Mouse (Mus musculus): ENCODE results near the gene Tcf7l1. TPM values are rescaled to one million over a fixed set of nuclear protein-coding genes. Genes with fewer than 3 reads are reported as not detected.

The Tcf7l1 gene
- total and polyA plus RNA-seq, 2 experiments from 2014 or later: 1.3 to 9.2 TPM

DNA sequence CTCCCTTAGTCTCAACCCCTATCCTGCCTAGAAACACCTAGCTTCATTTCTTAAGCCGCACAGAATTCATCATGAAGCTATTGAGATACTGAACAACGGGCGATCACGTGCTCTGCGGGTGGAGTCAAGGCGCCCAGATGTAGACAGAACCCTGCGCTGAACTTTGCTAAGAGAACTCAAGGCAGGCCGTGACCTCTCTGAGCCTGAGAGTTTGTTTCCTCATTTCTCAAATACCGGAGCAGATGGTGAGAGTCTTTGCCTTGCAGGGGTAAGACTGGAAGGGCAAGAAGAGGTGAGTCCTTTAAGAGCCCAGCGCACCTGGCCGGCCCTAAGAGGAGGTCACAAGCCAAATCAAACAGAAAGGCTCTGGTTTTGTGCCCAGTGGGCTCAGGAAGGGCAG, 52.2 kb downstream of the Tcf7l1 start:
- H3K36me3 ChIP-seq (replicated peaks; ENCODE audit: control insufficient read depth, insufficient read depth, low read length): no peaks in the 10 kb centered on the region
- no peak overlapping the region for H3K9ac ChIP-seq (replicated peaks; ENCODE audit: low read depth, low read length)
- 92% methylated on average over 11 of the region's 11 CpGs for WGBS
- 0 out of 2 replicates have a peak, but pooled peaks cover 5% of the 10 kb centered on the region for H3K9me3 ChIP-seq (replicated peaks; ENCODE audit: control insufficient read depth, low read length)
- no peak overlapping the region for H3K4me3 ChIP-seq (ENCODE audit: low read depth, low read length)
- no peak overlapping the region for H3K27ac ChIP-seq (ENCODE audit: low read depth)
- no peak overlapping the region for H3K4me2 ChIP-seq (ENCODE audit: low read depth, low read length)
- no peaks in the 10 kb centered on the region for H3K27me3 ChIP-seq (ENCODE audit: control insufficient read depth, insufficient read depth, low read length)
- peaks cover 16% of the 10 kb centered on the region for H3K4me1 ChIP-seq (ENCODE audit: control insufficient read depth, insufficient read depth)
- TF ChIP-seq CTCF (IDR thresholded peaks at IDR 0.05; ENCODE audit: low read depth) (no peak), EP300 (IDR thresholded peaks at IDR 0.05; ENCODE audit: low read depth) (no peak)
- no peak for ATAC-seq (ENCODE audit: insufficient read depth, low read depth)
- no peak for DNase-seq (ENCODE audit: low spot score)

DNA sequence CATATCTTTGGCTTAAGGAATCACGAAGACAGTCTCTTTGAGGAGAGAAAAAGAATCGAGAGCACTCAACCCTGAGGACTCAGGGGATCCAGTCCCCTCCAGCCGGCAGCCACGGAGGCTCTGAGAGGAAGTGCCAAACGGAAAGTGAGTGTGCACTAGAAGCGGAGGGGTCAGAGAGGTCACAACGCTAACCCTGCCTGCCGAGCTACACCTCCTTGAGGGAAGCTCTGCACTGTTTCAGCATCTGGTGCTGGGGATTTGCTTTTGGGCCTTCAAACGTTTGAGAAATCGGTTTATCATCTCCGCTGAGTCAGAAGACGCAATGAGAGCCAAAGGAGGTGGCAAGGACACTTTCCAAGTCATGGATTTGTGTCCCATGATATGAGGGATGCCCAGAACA, 53.8 kb downstream of the Tcf7l1 start:
- no peak overlapping the region for H3K9ac ChIP-seq (replicated peaks; ENCODE audit: low read depth, low read length)
- H3K4me2 ChIP-seq (ENCODE audit: low read depth, low read length): no peak overlapping the region
- H3K36me3 ChIP-seq (replicated peaks; ENCODE audit: control insufficient read depth, insufficient read depth, low read length): no peaks in the 10 kb centered on the region
- no peak overlapping the region for H3K27ac ChIP-seq (ENCODE audit: low read depth)
- TF ChIP-seq CTCF (IDR thresholded peaks at IDR 0.05; ENCODE audit: low read depth) (no peak), EP300 (IDR thresholded peaks at IDR 0.05; ENCODE audit: low read depth) (no peak)
- 30% methylated on average over 12 of the region's 12 CpGs for WGBS
- peaks cover 3% of the 10 kb centered on the region for H3K4me1 ChIP-seq (ENCODE audit: control insufficient read depth, insufficient read depth)
- H3K9me3 ChIP-seq (replicated peaks; ENCODE audit: control insufficient read depth, low read length): 0 out of 2 replicates have a peak, but pooled peaks cover 5% of the 10 kb centered on the region
- ATAC-seq (ENCODE audit: insufficient read depth, low read depth): no peak
- H3K4me3 ChIP-seq (ENCODE audit: low read depth, low read length): no peak overlapping the region
- no peak for DNase-seq (ENCODE audit: low spot score)
- H3K27me3 ChIP-seq (ENCODE audit: control insufficient read depth, insufficient read depth, low read length): no peaks in the 10 kb centered on the region

DNA sequence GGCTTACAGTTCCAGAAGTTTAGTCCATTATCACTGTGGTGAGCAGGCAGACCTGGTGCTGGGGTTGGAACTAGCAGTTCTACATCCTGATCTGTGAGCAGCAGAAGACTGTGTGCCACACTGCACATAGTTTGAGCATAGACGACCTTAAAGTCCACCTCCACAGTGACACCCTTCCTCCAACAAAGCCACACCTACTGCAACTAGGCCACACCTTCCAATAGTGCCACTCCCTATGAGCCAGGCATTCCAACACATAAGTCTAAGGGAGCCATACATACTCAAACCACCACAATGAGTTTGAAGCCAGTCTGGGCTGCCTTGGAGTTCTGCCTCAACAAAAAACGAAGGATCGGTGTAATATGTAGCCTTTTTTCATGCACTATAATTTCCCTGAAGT, 55.7 kb downstream of the Tcf7l1 start:
- Histone ChIP-seq H3K9ac (replicated peaks; ENCODE audit: low read depth, low read length) (no peak overlapping the region), H3K27me3 (ENCODE audit: control insufficient read depth, insufficient read depth, low read length) (no peaks in the 10 kb centered on the region), H3K9me3 (replicated peaks; ENCODE audit: control insufficient read depth, low read length) (0 out of 2 replicates have a peak, but pooled peaks cover 5% of the 10 kb centered on the region), H3K4me1 (ENCODE audit: control insufficient read depth, insufficient read depth) (no peaks in the 10 kb centered on the region; the same call in 1 of the 2 replicates), H3K4me2 (ENCODE audit: low read depth, low read length) (no peak overlapping the region), H3K4me3 (ENCODE audit: low read depth, low read length) (no peak overlapping the region), H3K36me3 (replicated peaks; ENCODE audit: control insufficient read depth, insufficient read depth, low read length) (no peaks in the 10 kb centered on the region), H3K27ac (ENCODE audit: low read depth) (no peak overlapping the region)
- 92% methylated on average over 3 of the region's 3 CpGs for WGBS
- no peak for ATAC-seq (ENCODE audit: insufficient read depth, low read depth)
- no peak for TF ChIP-seq EP300 (IDR thresholded peaks at IDR 0.05; ENCODE audit: low read depth)
- no peak for TF ChIP-seq CTCF (IDR thresholded peaks at IDR 0.05; ENCODE audit: low read depth)
- no peak for DNase-seq (ENCODE audit: low spot score)

DNA sequence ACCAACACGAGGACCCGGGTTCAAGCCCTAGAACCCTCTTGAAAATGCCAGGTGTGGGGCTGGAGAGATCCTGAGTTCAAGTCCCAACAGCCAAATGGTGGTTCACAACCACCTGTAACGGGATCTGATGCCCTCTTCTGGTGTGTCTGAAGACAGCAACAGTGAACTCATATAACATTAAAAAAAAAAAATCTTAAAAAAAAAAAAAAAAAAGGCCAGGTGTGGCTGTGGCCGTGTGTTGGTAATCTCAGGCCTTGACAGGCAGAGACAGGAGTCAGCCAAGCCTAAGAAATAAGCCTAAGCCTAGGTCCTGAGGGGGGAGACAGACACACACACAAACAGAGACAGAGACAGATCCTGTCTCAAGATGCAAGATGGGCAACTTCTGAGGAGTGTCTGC, 56.9 kb downstream of the Tcf7l1 start:
- Histone ChIP-seq H3K36me3 (replicated peaks; ENCODE audit: control insufficient read depth, insufficient read depth, low read length) (no peaks in the 10 kb centered on the region), H3K4me2 (ENCODE audit: low read depth, low read length) (no peak overlapping the region), H3K9me3 (replicated peaks; ENCODE audit: control insufficient read depth, low read length) (0 out of 2 replicates have a peak, but pooled peaks cover 5% of the 10 kb centered on the region), H3K27me3 (ENCODE audit: control insufficient read depth, insufficient read depth, low read length) (no peaks in the 10 kb centered on the region), H3K9ac (replicated peaks; ENCODE audit: low read depth, low read length) (no peak overlapping the region), H3K4me3 (ENCODE audit: low read depth, low read length) (no peak overlapping the region), H3K27ac (ENCODE audit: low read depth) (no peak overlapping the region), H3K4me1 (ENCODE audit: control insufficient read depth, insufficient read depth) (no peaks in the 10 kb centered on the region; the same call in 1 of the 2 replicates)
- TF ChIP-seq CTCF (IDR thresholded peaks at IDR 0.05; ENCODE audit: low read depth): no peak
- no peak for TF ChIP-seq EP300 (IDR thresholded peaks at IDR 0.05; ENCODE audit: low read depth)
- WGBS: 86% methylated on average over 4 of the region's 4 CpGs
- DNase-seq (ENCODE audit: low spot score): no peak
- ATAC-seq (ENCODE audit: insufficient read depth, low read depth): no peak

DNA sequence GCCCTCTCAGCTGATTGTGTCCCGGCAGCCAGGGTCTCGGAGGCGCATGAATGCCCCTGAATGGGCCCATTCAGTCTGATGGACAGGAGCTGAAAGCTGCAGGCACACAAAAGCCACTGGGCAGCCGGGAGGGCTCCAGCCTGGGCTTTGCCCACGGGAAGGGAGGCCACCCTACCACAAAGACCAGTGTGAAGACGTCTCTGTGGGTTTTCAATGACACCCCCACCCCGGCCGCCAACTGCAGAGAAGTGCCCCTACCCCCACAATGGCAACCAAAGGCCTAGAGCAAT, 58.5 kb downstream of the Tcf7l1 start:
- Histone ChIP-seq H3K36me3 (replicated peaks; ENCODE audit: control insufficient read depth, insufficient read depth, low read length) (no peaks in the 10 kb centered on the region), H3K27me3 (ENCODE audit: control insufficient read depth, insufficient read depth, low read length) (no peaks in the 10 kb centered on the region), H3K27ac (ENCODE audit: low read depth) (no peak overlapping the region), H3K4me3 (ENCODE audit: low read depth, low read length) (no peak overlapping the region), H3K4me1 (ENCODE audit: control insufficient read depth, insufficient read depth) (no peaks in the 10 kb centered on the region; the same call in 1 of the 2 replicates), H3K4me2 (ENCODE audit: low read depth, low read length) (no peak overlapping the region), H3K9ac (replicated peaks; ENCODE audit: low read depth, low read length) (no peak overlapping the region), H3K9me3 (replicated peaks; ENCODE audit: control insufficient read depth, low read length) (0 out of 2 replicates have a peak, but pooled peaks cover 5% of the 10 kb centered on the region)
- TF ChIP-seq CTCF (IDR thresholded peaks at IDR 0.05; ENCODE audit: low read depth) (no peak), EP300 (IDR thresholded peaks at IDR 0.05; ENCODE audit: low read depth) (no peak)
- DNase-seq (ENCODE audit: low spot score) (no peak), ATAC-seq (ENCODE audit: insufficient read depth, low read depth) (no peak)
- 73% methylated on average over 8 of the region's 8 CpGs for WGBS

DNA sequence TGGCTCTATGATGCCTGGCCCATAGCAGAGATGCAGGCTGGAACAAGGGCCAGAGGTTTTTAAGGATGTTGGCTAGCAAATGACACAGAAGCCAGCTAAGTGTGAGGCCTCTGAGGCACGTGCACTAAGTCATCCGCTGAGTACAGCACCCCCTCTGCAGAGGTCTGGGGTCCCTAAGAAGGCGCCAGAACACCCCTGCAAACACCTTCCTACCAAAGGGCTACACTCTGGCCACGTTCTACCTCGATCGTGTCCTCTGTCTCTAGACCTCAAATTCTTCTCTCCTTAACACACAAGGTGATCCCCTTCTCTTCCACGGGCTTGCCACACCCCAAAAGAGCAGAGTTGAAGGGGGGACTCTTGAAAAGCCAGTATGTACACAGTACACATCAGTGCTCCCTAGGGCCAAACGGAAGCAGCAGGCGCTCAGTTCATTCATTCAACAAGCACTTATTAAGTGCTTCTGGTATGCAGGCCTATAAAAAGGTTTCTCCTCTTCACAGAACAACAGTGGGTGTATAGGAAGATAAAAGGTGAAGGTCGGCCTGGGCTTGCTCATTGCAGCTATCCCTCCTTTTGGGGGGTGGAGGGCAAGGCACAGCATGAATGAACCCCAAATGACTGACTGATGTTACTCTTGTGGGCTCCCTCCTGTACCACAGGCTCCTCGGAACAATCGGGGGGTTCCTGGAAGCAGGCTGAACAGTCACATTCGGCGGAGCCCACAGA, 59.1 kb downstream of the Tcf7l1 start:
- no peaks in the 10 kb centered on the region for H3K36me3 ChIP-seq (replicated peaks; ENCODE audit: control insufficient read depth, insufficient read depth, low read length)
- no peaks in the 10 kb centered on the region for H3K27me3 ChIP-seq (ENCODE audit: control insufficient read depth, insufficient read depth, low read length)
- 0 out of 2 replicates have a peak, but pooled peaks cover 5% of the 10 kb centered on the region for H3K9me3 ChIP-seq (replicated peaks; ENCODE audit: control insufficient read depth, low read length)
- DNase-seq (ENCODE audit: low spot score) (no peak), ATAC-seq (ENCODE audit: insufficient read depth, low read depth) (no peak)
- TF ChIP-seq CTCF (IDR thresholded peaks at IDR 0.05; ENCODE audit: low read depth): no peak
- H3K4me3 ChIP-seq (ENCODE audit: low read depth, low read length): no peak overlapping the region
- H3K4me2 ChIP-seq (ENCODE audit: low read depth, low read length): no peak overlapping the region
- H3K9ac ChIP-seq (replicated peaks; ENCODE audit: low read depth, low read length): no peak overlapping the region
- H3K27ac ChIP-seq (ENCODE audit: low read depth): no peak overlapping the region
- H3K4me1 ChIP-seq (ENCODE audit: control insufficient read depth, insufficient read depth): no peaks in the 10 kb centered on the region; the same call in 1 of the 2 replicates
- 76% methylated on average over 14 of the region's 14 CpGs for WGBS
